Mouse (Mus musculus): ENCODE data around the gene Rnf220.

Gene Rnf220

GRCm38 (mm10) chr4:117302027-117302806 is 194.6 kb downstream of the Rnf220 start:
- DNase-seq (ENCODE audit: low spot score): no peak

- no peak for DNase-seq (ENCODE audit: low spot score)
Measured at GRCm38 (mm10) chr4:117299921-117300320, 196.9 kb downstream of the Rnf220 start.

- no peak for DNase-seq (ENCODE audit: low spot score)
Measured at GRCm38 (mm10) chr4:117297819-117298218, 199.0 kb downstream of the Rnf220 start.

DNA sequence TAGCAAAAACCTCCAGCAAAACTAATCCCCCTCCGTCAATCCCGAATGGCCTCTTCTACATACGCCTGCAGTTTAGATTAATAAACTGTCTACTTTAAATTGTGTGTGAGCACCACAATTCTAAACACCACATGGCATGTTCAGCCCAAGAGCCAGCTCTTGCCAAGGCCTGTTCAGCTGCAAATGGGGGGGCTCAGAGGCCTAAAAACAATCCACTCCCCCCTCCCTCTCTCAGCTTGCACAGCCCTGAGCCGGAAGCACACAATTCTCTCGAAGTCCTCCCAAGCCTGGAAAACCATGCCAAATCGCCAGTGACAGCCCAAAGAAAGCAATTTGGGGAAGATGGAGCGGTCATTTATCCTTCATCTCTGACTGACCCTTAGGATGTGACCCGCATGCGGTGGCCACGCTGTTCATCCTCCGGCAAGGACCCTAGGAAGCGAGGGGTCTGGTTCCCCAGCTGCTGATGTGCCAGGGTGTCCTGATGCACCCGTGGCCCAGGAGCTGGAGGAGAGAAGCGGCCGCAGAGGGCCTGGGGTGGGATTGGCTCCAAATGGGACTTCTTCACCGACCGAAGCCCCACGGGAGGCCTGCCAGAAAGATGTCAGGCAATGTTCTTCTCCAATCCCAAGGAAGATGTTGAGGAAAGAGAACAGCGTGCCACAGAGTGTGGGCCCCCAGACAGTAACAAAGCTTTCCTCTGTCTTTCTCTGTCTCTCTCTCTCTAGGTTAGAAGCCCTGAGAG is 199.8 kb downstream of the Rnf220 start:
- DNase-seq (ENCODE audit: low spot score): no peak

DNA sequence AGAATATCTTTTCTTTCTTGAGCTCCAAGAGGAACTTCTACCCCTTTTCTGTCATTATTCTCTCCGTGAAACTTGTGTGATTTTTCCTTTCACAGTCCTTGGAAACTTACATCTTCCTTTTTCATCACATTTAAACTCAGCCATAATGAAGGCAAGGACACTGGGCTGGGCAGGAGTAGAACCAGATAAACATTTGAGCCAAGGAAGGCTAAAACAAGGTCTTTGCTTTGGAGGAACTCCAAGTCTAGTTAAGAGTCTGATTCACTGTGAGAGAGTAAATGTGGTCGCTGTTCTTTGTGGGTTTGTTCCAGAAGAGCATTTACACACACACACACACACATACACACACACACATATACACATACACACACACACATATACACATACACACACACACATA is 205.2 kb downstream of the Rnf220 start:
- no peak for DNase-seq (ENCODE audit: low spot score)

- DNase-seq (ENCODE audit: low spot score): peak; percentile 76
Measured at GRCm38 (mm10) chr4:117288927-117289801, 207.7 kb downstream of the Rnf220 start.

DNA sequence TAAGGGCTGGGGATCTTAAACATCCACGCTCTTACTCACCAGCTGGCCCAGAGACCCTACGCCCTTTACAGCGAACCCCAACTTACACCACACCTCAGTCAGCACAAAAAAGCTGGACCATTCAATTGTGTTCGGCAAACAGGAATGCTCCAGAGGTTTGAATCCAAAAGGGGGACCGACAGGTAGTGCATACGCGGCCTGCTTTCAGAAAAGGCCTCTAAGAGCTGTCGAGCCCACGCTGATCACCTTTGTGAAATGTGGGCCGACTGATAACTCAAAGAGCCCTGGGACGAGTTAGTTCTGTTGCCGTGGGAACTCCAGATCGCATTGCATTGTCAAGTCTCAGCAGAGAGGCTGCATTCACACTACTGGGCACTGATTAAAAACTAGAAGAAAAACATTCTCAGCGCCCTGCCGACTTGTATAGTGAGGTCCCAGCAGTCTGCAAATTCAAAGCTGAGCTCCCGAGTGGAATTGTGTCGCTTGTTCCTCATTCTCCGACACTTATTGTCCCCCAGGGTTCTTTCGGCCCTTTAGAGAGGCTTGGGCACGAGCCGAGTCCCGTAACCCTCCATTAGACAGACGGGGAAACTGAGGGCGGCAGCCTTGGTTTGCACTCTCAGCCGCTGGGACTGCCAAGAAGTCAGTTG is 208.4 kb downstream of the Rnf220 start:
- DNase-seq (ENCODE audit: low spot score): no peak

- DNase-seq (ENCODE audit: low spot score): no peak
Measured at GRCm38 (mm10) chr4:117284363-117284762, 212.5 kb downstream of the Rnf220 start.

GRCm38 (mm10) chr4:117283271-117284191 is 213.3 kb downstream of the Rnf220 start:
- no peak for DNase-seq (ENCODE audit: low spot score)

GRCm38 (mm10) chr4:117281090-117281845 is 215.6 kb downstream of the Rnf220 start:
- DNase-seq (ENCODE audit: low spot score): no peak

GRCm38 (mm10) chr4:117280397-117280930 is 216.4 kb downstream of the Rnf220 start:
- DNase-seq (ENCODE audit: low spot score): no peak

DNA sequence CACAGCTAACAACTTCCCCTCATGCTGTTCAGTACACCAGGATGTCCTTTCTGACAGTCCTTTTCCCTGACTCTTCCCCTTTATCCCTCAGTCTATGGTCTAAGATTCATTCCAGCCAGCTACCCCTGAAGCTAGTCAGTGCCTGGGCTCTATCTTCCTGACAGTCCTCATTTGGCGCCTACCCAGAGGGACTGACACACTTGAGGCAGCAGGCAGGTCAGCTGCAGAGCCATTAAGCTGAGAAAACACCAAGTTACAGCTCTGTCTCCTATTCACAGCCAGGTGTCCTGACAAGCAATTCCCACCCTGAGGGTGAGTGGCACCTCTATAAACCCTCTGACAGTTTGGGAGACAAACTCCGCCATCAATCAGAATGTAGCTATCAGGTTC is 217.6 kb downstream of the Rnf220 start:
- no peak for DNase-seq (ENCODE audit: low spot score)

DNA sequence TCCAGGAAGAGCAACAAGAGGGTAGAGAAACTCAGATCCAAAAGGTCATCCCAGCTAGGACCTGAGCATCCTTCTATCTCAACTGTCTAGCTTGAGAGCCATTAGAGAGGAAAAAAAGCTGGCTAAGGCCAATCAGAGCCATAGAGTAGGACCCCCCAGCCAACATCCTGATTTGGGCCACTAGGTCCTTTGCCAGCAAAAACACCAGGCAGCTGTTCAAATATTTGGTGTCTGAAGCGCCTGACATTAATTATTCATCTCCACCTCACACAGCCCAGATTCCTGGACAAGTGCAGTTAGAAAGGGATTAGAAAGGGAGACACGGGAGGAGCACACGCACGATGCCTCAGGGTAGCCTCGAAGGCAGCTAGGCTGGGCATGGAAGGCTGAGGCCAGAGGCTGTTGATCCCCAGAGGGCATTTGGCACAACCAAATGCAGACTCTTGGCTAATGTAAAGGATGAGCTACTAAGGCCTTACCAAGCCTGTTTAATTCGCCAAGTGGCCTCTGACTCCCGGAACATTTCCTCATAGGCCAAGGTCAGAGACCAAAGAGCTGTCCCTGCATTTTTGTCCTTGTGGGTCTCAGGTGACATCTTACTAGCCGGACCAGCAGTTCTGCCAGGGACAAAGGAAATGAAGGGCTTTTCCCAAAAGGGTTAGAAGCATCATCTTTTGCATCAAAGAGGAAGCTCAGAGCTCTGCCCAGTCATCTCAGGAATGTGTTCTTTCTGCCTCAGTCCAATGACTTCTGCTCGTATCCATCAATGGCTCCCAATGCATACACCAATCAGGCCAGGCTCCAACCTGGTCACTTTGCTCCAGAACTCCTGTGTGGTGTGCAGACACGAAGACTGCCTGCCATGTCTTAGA is 218.2 kb downstream of the Rnf220 start:
- DNase-seq (ENCODE audit: low spot score): no peak

GRCm38 (mm10) chr4:117277687-117278086 is 219.2 kb downstream of the Rnf220 start:
- no peak for DNase-seq (ENCODE audit: low spot score)

GRCm38 (mm10) chr4:117277021-117277420 is 219.8 kb downstream of the Rnf220 start:
- no peak for DNase-seq (ENCODE audit: low spot score)

- no peak for DNase-seq (ENCODE audit: low spot score)
Measured at GRCm38 (mm10) chr4:117276281-117276711, 220.6 kb downstream of the Rnf220 start.

GRCm38 (mm10) chr4:117274720-117275119 is 222.1 kb downstream of the Rnf220 start:
- DNase-seq (ENCODE audit: low spot score): no peak

DNA sequence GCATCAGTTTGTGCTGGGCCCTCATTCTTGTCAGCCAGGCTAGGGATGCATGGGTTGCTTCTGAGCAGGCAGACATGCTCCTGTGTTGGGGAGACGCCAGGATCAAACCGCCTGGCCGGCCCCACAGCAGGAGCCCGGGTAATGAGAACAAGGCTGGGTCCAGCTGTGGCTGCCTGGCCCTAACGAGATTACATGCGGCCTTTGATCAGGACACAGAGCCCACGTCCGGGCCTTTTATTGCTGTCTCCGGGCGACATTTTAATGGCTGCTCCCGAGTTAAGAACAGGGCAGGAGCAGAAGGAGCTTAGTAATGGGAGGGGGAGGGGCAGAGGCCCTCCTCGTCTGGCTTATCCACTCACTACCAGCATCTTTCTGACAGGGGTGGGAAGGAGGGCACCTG is 224.4 kb downstream of the Rnf220 start:
- no peak for DNase-seq (ENCODE audit: low spot score)

GRCm38 (mm10) chr4:117270278-117270677 is 226.6 kb downstream of the Rnf220 start:
- DNase-seq (ENCODE audit: low spot score): peak; percentile 79

Measured in urinary bladder, postnatal 14 days (tissue).